Mouse (Mus musculus) lung, embryonic 14.5 days (tissue): ENCODE results near the gene Asb17. TPM values are rescaled to one million over a fixed set of nuclear protein-coding genes. Genes with fewer than 3 reads are reported as not detected.
A peak's percentile ranks its signal among the peaks of the same experiment; 100 is the strongest.

Experiments
- ATAC-seq: fragments of 200-750 bp; cut with Nextera tagmentation; 2 replicates; pipeline ENCODE4 v1.8.0; 2017; ENCODE audit warnings: mild to moderate bottlenecking, moderate TSS enrichment, moderate library complexity; ENCODE audit not compliant: insufficient read depth
- DNase-seq: peaks from one replicate; pipeline ENCODE4 v3.0.0-alpha.2; 2015
- H3K27ac ChIP-seq: fragments of 300-500 bp; sonication (generic); 2 replicates; pipeline ENCODE4 v1.5.1; 2014; ENCODE audit warnings: low read depth, mild to moderate bottlenecking, moderate library complexity
- H3K27me3 ChIP-seq: fragments of 300-500 bp; sonication (generic); 2 replicates; pipeline ENCODE4 v1.6.1; 2014; ENCODE audit warnings: low read length, control low read depth; ENCODE audit not compliant: insufficient read depth
- H3K36me3 ChIP-seq: fragments of 300-500 bp; sonication (generic); 2 replicates; pipeline ENCODE4 v1.6.1; 2014; ENCODE audit warnings: control low read depth; ENCODE audit not compliant: insufficient read depth
- H3K4me1 ChIP-seq: fragments of 300-500 bp; sonication (generic); 2 replicates; pipeline ENCODE4 v1.6.1; 2014; ENCODE audit warnings: antibody characterized with exemption, control low read depth; ENCODE audit not compliant: insufficient read depth
- H3K4me2 ChIP-seq: fragments of 300-500 bp; sonication (generic); 2 replicates; pipeline ENCODE4 v1.6.1; 2014; ENCODE audit warnings: mild to moderate bottlenecking
- H3K4me3 ChIP-seq: fragments of 300-500 bp; sonication (generic); 2 replicates; pipeline ENCODE4 v1.5.1; 2014; ENCODE audit warnings: low read depth, low read length
- H3K9ac ChIP-seq: fragments of 300-500 bp; sonication (generic); 2 replicates; pipeline ENCODE4 v1.6.1; 2014
- H3K9me3 ChIP-seq: fragments of 300-500 bp; sonication (generic); 2 replicates; pipeline ENCODE4 v1.6.1; 2016; ENCODE audit warnings: low read depth, low read length, control low read depth
- CTCF ChIP-seq: IDR thresholded peaks from 2 replicates; pipeline ENCODE4 v1.5.1; 2016; ENCODE audit warnings: antibody characterized with exemption, low read depth
- WGBS: fragments of 180-500 bp; shearing (Covaris S2); extraction: QIAGEN DNeasy Blood & Tissue Kit; methylation state at CpG from one replicate; pipeline ENCODE4 v1.1.7; 2014; 5-methylcytosine and 5-hydroxymethylcytosine counted together
- polyA plus RNA-seq: library from polyadenylated mRNA; unstranded; fragments of >200 nt; fragmentation: Nextera tagmentation; extraction: Ambion mirVana; gene quantifications from 2 replicates; pipeline ENCODE4 v1.2.1, GENCODE M21; 2014

Gene Asb17
- polyA plus RNA-seq, 1 experiment from 2014 or later = 0.09 TPM

DNA sequence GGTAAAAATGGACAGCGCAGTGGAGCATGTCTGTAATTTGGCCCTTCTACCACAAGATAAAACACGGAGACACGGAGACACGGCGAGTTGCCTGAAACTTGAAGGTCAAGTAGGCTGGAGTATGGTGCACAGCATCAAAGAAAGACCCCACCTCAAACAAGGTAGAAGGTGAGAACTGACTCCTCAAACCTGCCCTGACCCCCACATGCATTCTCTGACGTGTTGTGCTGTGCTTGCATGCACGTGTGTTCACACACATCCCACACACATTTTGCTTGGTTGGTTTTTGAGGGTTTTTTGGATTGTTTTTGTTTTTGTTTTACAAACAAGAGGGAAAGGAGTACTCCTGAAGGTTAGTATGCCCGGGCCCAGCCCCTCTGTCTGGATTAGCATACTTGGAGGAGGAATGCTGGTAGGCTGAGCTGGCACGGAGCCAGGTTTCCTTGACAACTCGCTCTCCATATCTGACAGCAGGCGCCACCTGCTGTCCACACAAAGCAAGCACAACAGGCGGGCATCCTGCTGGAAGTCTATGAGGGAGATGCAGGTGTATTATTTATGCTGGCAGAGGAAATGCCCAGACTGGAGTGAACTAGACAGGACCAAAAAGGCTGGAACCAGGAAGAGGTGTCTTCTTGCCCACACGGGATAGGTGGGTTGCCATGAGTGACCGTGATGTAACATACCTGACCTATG lies 37.8 kb upstream of the Asb17 start:
- WGBS = 24% methylated on average over 14 of the region's 14 CpGs
- peak; percentile 97 for TF ChIP-seq CTCF
- Histone ChIP-seq H3K4me1 (0 out of 2 replicates have a peak, but pooled peaks cover 6% of the 10 kb centered on the region), H3K27me3 (no peaks in the 10 kb centered on the region), H3K4me3 (no peak overlapping the region), H3K27ac (no peak overlapping the region), H3K9ac (no peak overlapping the region), H3K9me3 (no peaks in the 10 kb centered on the region), H3K4me2 (peak overlapping the region; percentile 41), H3K36me3 (no peaks in the 10 kb centered on the region)
- ATAC-seq (peak; percentile 93), DNase-seq (peak; percentile 98)

DNA sequence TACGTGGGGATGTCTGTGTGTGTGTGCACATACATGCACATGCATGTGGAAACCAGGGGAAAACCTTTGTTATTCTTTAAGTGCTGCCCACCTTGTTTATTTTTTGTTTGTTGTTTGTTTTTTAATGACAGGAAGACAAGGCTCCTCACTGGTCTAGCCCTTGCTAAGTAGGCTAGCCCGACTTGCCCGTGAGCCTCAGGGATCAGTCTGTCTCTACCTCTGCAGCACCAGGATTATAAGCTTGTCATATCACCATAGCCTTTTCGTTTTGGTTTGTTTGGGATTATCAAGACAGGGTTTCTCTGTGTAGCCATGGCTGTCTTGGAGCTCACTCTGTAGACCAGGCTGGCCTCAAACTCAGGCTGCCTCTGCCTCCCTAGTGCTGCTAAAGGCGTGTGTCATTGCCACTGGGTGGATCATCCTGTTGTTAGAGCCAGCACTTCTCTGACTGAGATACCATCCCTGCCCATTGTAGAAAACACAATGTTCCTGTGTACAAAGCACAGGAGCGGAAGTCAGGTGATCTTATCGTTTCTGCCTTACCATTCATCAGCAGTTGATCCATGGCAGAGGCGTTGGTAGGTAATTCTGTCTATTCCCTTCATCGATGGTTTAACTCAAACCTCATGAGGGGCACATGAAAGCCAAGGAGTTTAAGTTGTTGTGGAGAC lies 37.1 kb upstream of the Asb17 start:
- 84% methylated on average over 9 of the region's 9 CpGs for WGBS
- Histone ChIP-seq H3K27me3 (no peaks in the 10 kb centered on the region), H3K9ac (no peak overlapping the region), H3K27ac (no peak overlapping the region), H3K36me3 (no peaks in the 10 kb centered on the region), H3K4me3 (no peak overlapping the region), H3K4me1 (0 out of 2 replicates have a peak, but pooled peaks cover 6% of the 10 kb centered on the region), H3K4me2 (no peak overlapping the region), H3K9me3 (no peaks in the 10 kb centered on the region)
- no peak for DNase-seq
- ATAC-seq = peak; percentile 27; the same call in 1 of the 2 replicates
- TF ChIP-seq CTCF = no peak

DNA sequence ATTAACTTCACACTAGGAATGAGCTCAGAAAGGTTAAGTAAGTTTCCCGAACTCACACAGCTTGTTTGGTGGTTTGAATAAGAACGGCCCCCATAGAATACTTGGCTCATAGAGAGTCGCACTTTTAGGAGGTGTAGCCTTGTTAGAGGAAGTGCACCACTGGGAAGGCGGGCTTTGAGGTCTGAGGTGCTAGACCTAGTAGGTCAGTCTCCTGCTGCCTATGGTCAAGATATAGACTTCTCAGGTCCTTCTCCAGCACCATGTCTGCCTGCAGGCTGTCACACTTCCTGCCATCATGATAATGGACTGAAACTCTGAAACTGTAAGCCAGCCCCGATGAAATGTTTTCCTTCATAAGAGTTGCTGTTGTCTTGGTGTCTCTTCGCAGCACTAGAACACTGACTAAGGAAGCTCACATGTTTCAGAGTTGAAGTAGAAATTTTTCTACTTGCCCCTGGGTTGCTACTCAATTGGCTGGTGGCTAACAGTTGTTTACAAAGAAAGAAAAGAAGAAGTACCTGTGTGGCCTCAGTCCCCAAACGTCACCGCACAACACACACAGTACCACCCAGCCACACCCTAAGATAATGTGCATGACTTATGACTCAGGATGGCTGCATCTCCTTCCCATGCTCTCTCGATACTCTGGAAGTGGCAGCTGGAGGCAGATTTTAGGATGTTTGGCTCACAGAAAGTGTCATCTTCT lies 36.4 kb upstream of the Asb17 start:
- Histone ChIP-seq H3K9ac (no peak overlapping the region), H3K4me3 (no peak overlapping the region), H3K4me1 (0 out of 2 replicates have a peak, but pooled peaks cover 6% of the 10 kb centered on the region), H3K36me3 (no peaks in the 10 kb centered on the region), H3K4me2 (no peak overlapping the region), H3K9me3 (no peaks in the 10 kb centered on the region), H3K27me3 (no peaks in the 10 kb centered on the region), H3K27ac (no peak overlapping the region)
- WGBS = 84% methylated on average over 9 of the region's 9 CpGs
- ATAC-seq = no peak
- no peak for DNase-seq
- TF ChIP-seq CTCF = no peak

DNA sequence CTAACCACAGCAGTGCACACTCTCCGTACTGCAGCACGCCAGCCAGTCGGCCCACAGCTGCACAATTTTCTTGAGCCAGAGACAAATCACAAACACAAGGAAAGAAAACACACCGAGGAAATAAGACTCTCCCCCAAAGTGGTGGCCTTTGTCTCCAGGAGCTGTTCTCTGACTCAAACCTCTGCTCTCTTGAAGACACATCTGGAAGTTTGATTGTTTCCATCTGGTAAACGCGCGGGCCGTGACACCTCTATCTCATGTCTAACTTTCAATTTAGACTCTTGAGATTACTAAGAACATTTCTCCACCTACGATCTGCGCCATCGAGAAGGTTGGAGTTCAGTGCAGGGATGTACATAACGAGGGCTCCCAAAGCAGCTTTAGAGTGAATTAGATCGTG lies 35.6 kb upstream of the Asb17 start:
- 72% methylated on average over 13 of the region's 13 CpGs for WGBS
- no peak for ATAC-seq

DNA sequence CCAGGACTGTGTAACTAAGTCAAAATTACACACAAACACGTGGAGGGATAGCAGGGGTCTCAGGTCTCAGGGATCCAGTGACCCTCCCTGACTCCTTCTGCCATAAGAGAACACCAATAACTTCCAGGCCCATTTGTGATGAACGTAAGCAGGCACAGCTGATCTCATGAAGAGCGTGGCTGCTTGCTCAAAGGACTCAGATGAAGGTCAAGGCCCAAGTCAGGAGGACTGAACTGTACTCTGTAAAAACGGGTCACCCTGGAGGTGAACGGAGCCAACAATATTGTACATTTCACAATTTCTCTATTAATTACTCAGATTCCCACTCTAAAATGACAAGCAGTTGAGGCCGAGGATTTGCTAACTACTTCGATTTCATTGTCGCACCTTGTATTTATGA lies 30.0 kb upstream of the Asb17 start:
- ATAC-seq (no peak), DNase-seq (no peak)
- Histone ChIP-seq H3K9ac (no peak overlapping the region), H3K4me2 (no peak overlapping the region), H3K4me1 (0 out of 2 replicates have a peak, but pooled peaks cover 2% of the 10 kb centered on the region), H3K36me3 (no peaks in the 10 kb centered on the region), H3K4me3 (no peak overlapping the region), H3K27ac (no peak overlapping the region), H3K27me3 (no peaks in the 10 kb centered on the region), H3K9me3 (no peaks in the 10 kb centered on the region)
- WGBS = 84% methylated on average over 8 of the region's 8 CpGs
- no peak for TF ChIP-seq CTCF

More for the DNA sequence above, 35.6 kb upstream of the Asb17 start:
- TF ChIP-seq CTCF = no peak
- Histone ChIP-seq H3K4me1 (0 out of 2 replicates have a peak, but pooled peaks cover 6% of the 10 kb centered on the region), H3K27ac (no peak overlapping the region), H3K9me3 (no peaks in the 10 kb centered on the region), H3K27me3 (no peaks in the 10 kb centered on the region), H3K4me3 (no peak overlapping the region), H3K36me3 (no peaks in the 10 kb centered on the region), H3K4me2 (no peak overlapping the region), H3K9ac (no peak overlapping the region)
- DNase-seq = no peak

DNA sequence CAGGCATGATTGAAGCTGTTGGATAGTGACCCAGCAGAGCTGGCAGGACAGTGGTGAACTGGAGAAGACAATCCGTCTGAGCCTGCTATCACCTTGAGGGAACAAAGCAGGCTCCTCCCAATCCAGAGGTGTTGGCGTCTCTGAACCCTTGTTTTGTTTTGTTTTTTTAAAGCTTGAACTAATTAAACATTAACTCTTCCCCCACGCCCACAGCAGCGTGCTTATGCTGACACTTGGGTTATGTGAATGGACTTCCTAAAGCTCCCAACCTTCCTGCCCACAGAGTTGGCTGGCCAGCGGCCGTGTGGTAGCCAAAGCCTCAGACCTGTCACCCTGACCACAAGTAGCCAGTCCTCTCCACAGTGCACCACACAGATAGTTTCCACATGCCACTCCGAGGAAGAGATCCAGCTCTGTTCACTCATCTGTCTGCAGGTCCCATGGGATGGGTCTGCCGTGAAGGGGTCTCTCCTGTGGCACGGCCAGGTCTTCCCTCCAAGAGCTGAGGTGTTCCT lies 26.6 kb upstream of the Asb17 start:
- no peaks in the 10 kb centered on the region for H3K4me1 ChIP-seq
- no peaks in the 10 kb centered on the region for H3K9me3 ChIP-seq
- 80% methylated on average over 9 of the region's 9 CpGs for WGBS
- no peak for TF ChIP-seq CTCF
- H3K4me3 ChIP-seq = no peak overlapping the region
- ATAC-seq (no peak), DNase-seq (no peak)
- H3K27me3 ChIP-seq = no peaks in the 10 kb centered on the region
- no peak overlapping the region for H3K27ac ChIP-seq
- H3K36me3 ChIP-seq = no peaks in the 10 kb centered on the region
- H3K4me2 ChIP-seq = no peak overlapping the region
- no peak overlapping the region for H3K9ac ChIP-seq

DNA sequence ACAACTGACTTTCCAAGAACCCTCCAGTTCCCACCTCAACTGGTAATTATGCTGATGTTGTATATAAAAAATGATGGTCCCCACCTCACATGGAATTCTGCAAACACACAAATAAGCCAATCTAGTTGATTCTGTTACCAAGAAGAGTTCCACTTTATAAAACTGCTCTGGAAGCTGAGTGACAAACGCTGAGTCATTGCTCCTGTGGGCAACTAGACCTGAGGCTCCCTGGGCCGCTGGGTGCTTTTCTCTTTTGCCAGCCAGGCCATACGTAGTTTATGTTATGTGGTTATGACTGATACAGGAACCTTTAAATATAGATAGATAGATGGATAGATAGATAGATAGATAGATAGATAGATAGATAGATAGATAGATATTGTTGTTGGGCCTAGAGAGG lies 25.3 kb upstream of the Asb17 start:
- Histone ChIP-seq H3K27ac (no peak overlapping the region), H3K9ac (no peak overlapping the region), H3K4me3 (no peak overlapping the region), H3K36me3 (no peaks in the 10 kb centered on the region), H3K4me2 (no peak overlapping the region), H3K9me3 (no peaks in the 10 kb centered on the region), H3K27me3 (no peaks in the 10 kb centered on the region), H3K4me1 (no peaks in the 10 kb centered on the region)
- ATAC-seq (no peak), DNase-seq (no peak)
- TF ChIP-seq CTCF = no peak
- WGBS = 94% methylated on average over 3 of the region's 3 CpGs
